Mouse (Mus musculus) ZHBTc4 (cell line): Measurements from ENCODE around the gene Pdgfb.

Experiments used
- DNase-seq: peaks from one replicate; pipeline ENCODE4 v3.0.0-alpha.2; 2011; ENCODE audit warnings: low read depth, low spot score

The Pdgfb gene

DNA sequence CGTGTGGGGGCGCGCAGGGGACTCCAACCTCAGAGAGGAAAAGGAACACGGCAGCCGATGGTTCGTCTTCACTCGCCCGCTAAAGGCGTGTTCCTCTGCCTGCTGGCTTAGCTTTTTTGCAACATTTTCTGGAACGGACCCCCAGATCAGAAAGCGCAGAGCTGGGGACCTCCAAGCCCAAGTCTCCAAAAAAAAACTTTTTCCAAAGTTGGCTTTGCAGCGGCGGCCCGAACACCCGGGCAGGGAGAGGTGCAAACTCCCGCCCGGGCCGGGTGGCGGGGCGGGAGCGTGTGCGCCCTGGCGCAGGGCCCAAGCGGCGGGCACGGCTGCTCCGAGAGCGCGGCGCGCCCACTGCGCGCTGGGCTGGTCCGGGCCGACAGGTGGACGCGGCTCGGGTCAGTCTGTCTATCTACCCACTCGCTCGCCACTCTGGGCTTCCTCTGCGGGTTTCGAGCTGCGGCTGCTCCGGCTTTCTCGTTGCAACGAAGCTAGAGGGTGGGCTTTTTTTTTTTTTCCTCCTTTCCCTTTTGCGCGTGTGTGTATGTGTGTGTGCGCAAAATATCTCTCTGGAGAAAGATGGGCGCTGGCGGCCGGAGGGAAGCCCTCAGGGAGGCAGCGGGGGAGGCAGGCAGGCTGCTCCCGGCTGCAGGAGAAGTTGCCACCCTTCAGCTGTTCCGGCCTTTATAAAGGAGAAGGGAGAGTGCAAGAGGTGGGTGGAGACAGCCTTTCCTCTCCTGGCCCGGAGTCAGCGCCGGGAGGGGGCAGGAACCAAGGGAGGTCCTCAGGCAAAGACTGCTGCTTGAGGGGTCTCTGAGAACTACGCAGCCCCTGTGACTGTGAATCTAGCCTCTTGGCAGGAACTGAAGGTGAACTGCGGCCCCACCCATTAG, at the start of gene Pdgfb:
Pdgfb (minus strand) TSS at position 657 of the 890 bp plus-strand sequence.
- DNase-seq = peak; percentile 72

DNA sequence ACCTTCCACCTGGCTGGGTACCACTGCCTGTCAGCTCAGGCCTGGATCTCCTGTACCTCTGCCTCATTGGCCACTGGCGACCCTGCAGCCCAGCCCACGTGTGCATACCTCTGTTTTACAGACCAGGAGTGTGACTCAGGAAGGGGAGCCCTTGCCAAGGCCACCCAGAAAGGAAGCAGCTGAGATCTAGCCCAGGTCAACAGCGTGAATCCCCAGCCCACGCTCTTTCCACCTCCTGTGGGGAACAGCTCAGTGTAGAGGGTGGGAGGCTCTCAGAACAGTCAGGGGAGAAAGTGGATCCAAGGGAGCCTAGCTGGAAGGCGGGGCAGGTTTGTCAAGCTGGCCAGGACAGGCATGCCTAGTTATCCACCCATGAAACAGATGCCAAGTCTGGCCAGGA, 48.0 kb upstream of the Pdgfb start:
- DNase-seq = no peak

- no peak for DNase-seq
Measured at GRCm38 (mm10) chr15:80062339-80062738, 47.6 kb upstream of the Pdgfb start.

- DNase-seq = no peak
Measured at GRCm38 (mm10) chr15:80061071-80061550, 46.3 kb upstream of the Pdgfb start.

GRCm38 (mm10) chr15:80060356-80061070, 45.7 kb upstream of the Pdgfb start:
- peak; percentile 75 for DNase-seq

- DNase-seq = no peak
Measured at GRCm38 (mm10) chr15:80059606-80060005, 44.8 kb upstream of the Pdgfb start.

DNA sequence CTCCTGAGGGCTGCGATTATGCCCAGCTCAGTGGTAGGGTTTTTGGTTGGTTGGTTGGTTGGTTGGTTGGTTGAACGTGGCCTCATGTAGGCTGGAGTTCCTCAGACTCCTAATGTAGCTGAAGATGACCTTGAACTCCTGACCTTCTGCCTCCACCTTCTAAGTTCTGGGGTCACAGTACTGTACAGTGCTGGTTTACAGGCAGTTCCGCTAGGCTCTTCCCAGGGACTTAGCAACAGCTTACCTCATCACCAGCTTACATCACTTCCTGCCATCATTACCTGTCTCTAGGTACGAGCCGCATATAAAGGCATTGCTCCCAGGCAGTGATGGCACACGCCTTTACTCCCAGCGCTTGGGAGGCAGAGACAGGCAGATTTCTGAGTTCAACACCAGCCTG, 43.4 kb upstream of the Pdgfb start:
- no peak for DNase-seq

GRCm38 (mm10) chr15:80054034-80054710, 39.4 kb upstream of the Pdgfb start:
- no peak for DNase-seq

GRCm38 (mm10) chr15:80053381-80054033, 38.7 kb upstream of the Pdgfb start:
- DNase-seq = no peak

DNA sequence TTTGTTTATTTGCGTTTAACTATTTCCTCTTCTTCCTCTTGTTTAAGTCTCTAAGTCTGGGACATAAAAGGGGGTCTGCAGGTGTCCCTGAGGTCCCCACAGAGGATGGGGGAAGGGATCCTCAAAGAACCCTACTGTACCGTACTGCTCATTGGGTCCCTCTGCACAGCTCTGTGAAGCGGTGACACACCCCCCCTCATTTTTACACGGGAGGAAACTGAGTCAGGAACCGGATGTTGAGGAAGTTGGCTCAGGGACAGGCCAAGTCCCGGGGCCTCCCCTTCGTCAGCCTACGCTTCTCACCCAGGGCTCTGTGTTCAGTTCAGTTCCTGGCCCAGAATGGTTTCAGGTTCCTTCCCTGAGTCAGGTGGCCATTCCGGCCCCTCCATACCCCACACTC, 37.0 kb upstream of the Pdgfb start:
- no peak for DNase-seq

DNA sequence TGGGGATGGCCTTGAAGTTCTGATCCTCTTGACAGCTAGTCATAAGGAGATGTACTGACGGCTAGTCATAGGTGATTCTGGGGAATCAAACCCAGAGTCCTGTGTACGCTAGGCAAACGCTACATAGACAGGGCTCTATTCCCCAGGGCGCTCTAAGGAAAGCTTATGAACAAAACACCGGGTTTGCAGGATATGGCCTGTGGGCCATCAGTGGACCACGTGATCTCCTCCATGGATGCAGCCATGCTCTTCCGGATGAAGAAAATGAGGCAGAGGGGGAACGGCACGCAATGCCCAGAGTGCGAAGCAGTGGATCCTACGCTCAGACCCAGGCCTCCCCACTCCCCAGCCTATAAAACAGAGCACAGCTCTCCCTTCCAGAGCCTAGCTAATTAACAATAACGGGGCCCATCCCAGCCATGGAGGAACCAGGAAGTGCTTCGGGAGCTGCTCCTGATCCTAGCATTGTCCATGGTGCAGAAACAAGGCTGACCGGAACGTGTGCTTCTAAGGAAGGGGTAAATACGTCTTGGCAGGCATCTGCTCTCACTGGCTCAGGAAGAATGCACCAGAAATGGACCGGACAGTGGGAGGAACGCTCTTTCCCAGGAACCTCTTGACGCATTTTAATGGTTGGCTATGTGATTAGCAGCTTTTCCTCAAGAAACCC, 36.5 kb upstream of the Pdgfb start:
- DNase-seq = no peak

DNA sequence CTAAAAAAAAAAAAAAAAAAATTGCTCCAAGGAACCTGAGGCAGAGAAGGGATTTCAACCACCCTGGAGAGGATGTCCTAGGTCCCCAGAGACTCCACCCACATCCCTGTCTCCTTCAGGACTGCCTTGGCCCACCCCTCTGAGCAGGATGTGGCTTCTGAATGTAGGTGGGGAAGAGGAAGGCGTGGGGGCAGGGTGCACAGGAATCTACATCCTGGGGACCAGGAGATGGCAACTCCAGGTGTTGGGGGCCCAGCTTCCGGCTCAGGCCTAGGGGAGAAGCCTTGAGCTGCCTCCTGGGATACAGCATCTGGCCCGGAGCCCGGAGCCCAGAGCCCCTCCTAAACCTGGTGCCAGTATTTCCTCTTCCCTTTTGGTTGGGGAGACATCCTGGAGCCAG, 35.3 kb upstream of the Pdgfb start:
- DNase-seq = no peak

DNA sequence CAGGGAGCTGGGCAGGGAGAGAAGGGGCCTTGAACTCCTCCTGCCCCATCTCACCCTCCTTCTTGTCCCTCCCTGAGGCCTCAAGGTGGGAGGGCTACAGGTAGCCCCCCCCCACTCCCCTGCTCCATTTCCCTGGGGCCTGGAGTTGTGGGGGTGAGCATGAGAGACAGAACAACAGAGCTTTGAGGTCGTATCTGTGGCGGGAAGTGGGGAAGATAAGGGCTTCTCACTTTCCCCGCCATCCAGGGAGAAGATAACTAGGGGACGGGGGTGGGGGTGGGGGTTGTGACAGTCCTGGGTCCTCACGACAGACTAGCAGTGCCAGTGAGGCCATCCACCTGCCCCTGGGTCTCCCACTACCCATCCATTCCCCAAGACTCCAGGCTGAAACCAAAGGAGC, 33.2 kb upstream of the Pdgfb start:
- DNase-seq = no peak

DNA sequence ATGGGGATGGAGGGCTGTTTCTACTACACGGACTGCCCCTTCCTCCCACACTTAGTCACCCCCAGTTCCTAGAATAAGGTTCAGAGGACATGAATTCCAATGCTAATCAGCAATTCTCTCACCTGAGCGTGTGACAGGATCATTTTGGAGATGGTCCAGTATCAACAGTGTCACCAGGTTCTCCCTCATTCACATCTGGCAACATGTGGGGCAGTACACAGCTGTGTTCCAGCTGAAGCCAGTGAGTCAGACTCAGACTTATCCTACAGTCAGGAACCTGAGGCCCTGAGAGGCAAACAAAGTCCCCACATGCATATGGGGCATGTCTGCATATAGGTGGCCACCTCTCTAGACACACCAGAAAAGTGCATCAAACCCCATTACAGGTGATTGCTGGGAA, 32.5 kb upstream of the Pdgfb start:
- DNase-seq = no peak

DNA sequence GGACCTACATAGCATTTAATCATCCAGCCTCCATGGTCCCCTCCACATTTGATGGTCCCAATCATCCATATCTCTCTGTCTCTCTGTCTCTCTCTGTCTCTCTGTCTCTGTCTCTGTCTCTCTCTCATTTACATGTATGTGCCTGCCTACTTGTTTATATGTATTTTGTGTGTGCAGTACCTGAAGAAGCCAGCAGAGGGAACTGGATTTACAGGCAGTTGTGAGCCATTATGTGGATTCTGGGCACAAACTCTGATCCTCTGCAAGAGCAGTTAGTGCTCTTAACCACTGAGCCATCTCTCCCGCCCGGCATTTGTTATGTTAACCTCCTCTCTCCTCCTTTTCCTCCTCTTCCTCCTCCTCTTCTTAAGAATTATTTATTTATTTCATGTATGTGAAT, 31.0 kb upstream of the Pdgfb start:
- DNase-seq = peak; percentile 85

- DNase-seq = no peak
Measured at GRCm38 (mm10) chr15:80044249-80044648, 29.5 kb upstream of the Pdgfb start.

DNA sequence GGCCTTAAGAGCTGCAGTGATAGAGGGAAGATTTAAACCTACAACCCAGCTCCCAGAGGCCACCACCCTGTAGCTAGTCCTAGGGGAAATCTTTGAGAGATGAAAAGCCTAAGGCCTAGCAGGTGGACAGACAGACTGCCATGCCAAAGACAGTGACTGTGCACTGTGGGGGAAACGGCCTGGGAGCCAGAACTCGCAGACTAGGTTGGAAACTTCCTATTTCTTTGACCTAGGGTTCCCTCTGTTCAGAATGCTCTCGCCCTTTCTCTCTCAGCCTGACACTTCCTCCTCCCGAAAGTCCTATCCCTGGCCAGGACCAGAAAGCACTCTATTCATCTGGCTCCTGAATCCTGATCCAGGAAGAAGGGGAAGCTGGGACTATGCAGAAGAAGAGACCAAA, 27.4 kb upstream of the Pdgfb start:
- DNase-seq = no peak

DNA sequence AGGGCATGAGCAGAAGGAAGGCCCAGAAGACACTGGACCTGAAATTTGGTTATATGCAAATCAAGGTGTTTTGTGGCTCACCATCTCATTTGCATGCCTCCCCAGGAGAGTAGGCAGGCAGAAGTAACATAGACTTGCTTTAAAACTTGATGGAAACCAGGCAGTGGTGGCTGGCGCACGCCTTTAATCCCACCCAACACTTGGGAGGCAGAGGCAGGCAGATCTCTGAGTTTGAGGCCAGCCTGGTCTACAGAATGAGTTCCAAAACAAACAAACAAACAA, 23.3 kb upstream of the Pdgfb start:
- DNase-seq = no peak

- no peak for DNase-seq
Measured at GRCm38 (mm10) chr15:80037255-80038109, 22.7 kb upstream of the Pdgfb start.

DNA sequence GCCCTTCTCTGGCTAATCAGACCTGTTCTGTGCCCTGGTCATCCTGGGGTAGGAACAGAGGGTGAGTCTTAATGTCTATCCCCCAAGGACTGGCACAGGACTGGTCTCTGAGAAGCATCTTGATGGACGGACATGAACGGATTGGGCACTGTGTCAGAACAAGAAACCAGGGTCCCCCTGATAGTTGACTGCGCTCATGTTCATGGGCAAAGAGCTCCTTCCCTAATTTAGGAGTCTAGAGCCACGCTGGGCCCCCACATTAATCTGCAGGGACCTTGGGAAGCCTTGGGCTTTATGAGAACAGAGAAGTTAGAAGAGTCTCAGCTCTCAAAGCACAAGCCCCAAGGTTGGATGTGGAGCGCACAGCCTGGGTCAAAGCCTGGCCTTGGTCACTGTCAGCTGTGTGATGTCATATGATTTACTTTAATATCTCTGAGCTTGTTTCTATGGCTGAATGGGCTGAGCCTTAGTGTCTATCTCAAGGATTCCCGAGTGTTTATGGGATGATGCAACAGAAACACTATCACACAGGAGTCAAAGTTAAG, 20.6 kb upstream of the Pdgfb start:
- no peak for DNase-seq
